Mouse (Mus musculus) limb, embryonic 14.5 days (tissue): ENCODE measurements around the gene Sntn. TPM values are rescaled to one million over a fixed set of nuclear protein-coding genes. Genes with fewer than 3 reads are reported as not detected.

Experiments used
- ATAC-seq: fragments of 200-750 bp; cut with Nextera tagmentation; 2 replicates; pipeline ENCODE4 v1.8.0; 2017; ENCODE audit warnings: low read depth, moderate number of reproducible peaks, moderate TSS enrichment; ENCODE audit not compliant: low FRiP score
- DNase-seq: peaks from one replicate; pipeline ENCODE4 v3.0.0-alpha.2; 2015; ENCODE audit warnings: low spot score
- H3K27ac ChIP-seq: fragments of 300-500 bp; sonication (generic); replicated peaks from 2 replicates; pipeline ENCODE4 v1.5.1; 2014; ENCODE audit warnings: low read depth, mild to moderate bottlenecking, low read length, moderate library complexity, mixed read lengths
- H3K27me3 ChIP-seq: fragments of 300-500 bp; sonication (generic); 2 replicates; pipeline ENCODE4 v1.6.1; 2014; ENCODE audit warnings: low read length, mixed read lengths; ENCODE audit not compliant: control insufficient read depth, insufficient read depth
- H3K36me3 ChIP-seq: fragments of 300-500 bp; sonication (generic); 2 replicates; pipeline ENCODE4 v1.6.1; 2014; ENCODE audit warnings: mild to moderate bottlenecking, low read length, moderate library complexity, mixed read lengths; ENCODE audit not compliant: control insufficient read depth, insufficient read depth
- H3K4me1 ChIP-seq: fragments of 300-500 bp; sonication (generic); 2 replicates; pipeline ENCODE4 v1.6.1; 2014; ENCODE audit warnings: antibody characterized with exemption, low read length, mixed read lengths; ENCODE audit not compliant: control insufficient read depth, insufficient read depth
- H3K4me2 ChIP-seq: fragments of 300-500 bp; sonication (generic); replicated peaks from 2 replicates; pipeline ENCODE4 v1.6.1; 2014; ENCODE audit warnings: low read depth, mild to moderate bottlenecking, low read length, moderate library complexity; ENCODE audit not compliant: severe bottlenecking
- H3K4me3 ChIP-seq: fragments of 300-500 bp; sonication (generic); replicated peaks from 2 replicates; pipeline ENCODE4 v1.5.1; 2014; ENCODE audit warnings: low read length
- H3K9ac ChIP-seq: fragments of 300-500 bp; sonication (generic); 2 replicates; pipeline ENCODE4 v1.6.1; 2014; ENCODE audit warnings: mild to moderate bottlenecking, low read depth, low read length, moderate library complexity; ENCODE audit not compliant: severe bottlenecking
- H3K9me3 ChIP-seq: fragments of 300-500 bp; sonication (generic); 2 replicates; pipeline ENCODE4 v1.6.1; 2016; ENCODE audit warnings: low read length; ENCODE audit not compliant: control insufficient read depth
- POLR2A ChIP-seq: fragments of 200-500 bp; IDR thresholded peaks from 2 replicates; pipeline ENCODE4 v1.8.0; 2012; ENCODE audit warnings: inconsistent platforms, mild to moderate bottlenecking, moderate library complexity, borderline replicate concordance; ENCODE audit not compliant: insufficient read depth, insufficient read length; ENCODE audit errors: extremely low read depth
- WGBS: fragments of 180-500 bp; shearing (Covaris S2); extraction: QIAGEN DNeasy Blood & Tissue Kit; methylation state at CpG from one replicate; pipeline ENCODE4 v1.1.7; 2014; 5-methylcytosine and 5-hydroxymethylcytosine counted together
- polyA plus RNA-seq, 2 experiments: library from polyadenylated mRNA; depleted of rRNA in 1 of 2; stranded (reverse) in 1 of 2; unstranded in 1 of 2; fragments of >200 nt; fragmentation: Nextera tagmentation in 1 of 2; extraction: Ambion mirVana in 1 of 2; gene quantifications; 2 replicates each; pipeline versions ENCODE4 v1.2.1 to v1.2.3; 2012 to 2014

Sntn gene
- polyA plus RNA-seq, 2 experiments: not detected

GRCm38 (mm10) chr14:13690426-13690825 is 19.8 kb downstream of the Sntn start:
- Histone ChIP-seq H3K9ac (no peak overlapping the region), H3K4me3 (no peak overlapping the region), H3K4me2 (no peak overlapping the region), H3K27ac (no peak overlapping the region), H3K9me3 (no peaks in the 10 kb centered on the region), H3K36me3 (no peaks in the 10 kb centered on the region), H3K4me1 (no peaks in the 10 kb centered on the region), H3K27me3 (no peaks in the 10 kb centered on the region)
- no peak for TF ChIP-seq POLR2A
- WGBS: 60% methylated on average over 2 of the region's 2 CpGs
- DNase-seq (no peak), ATAC-seq (no peak)

DNA sequence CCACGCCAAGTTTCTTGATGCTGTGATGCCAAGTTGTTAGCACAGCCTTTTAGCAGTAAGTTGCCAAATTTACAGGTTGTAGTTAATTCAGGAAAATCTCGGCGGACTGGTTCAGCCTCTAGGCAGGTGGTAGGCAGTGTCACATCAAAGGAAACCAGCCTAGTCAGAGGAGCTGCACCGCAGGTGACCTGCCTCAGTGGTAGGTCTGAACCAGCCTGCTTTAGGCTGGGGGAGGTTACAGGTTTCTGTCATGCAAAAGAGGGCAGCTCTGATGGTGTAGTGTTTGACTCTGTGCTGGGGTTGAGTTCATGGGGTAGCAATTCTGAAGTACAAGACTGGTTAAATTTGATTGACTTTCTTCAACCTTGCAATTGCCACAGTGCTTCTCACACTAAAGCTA is 61.6 kb downstream of the Sntn start:
- WGBS: 12% methylated on average over 4 of the region's 4 CpGs
- H3K9me3 ChIP-seq: no peaks in the 10 kb centered on the region
- H3K36me3 ChIP-seq: no peaks in the 10 kb centered on the region
- DNase-seq: no peak
- no peak overlapping the region for H3K27ac ChIP-seq
- no peak overlapping the region for H3K4me2 ChIP-seq
- no peak for ATAC-seq
- H3K4me3 ChIP-seq: no peak overlapping the region
- no peaks in the 10 kb centered on the region for H3K27me3 ChIP-seq
- no peak for TF ChIP-seq POLR2A
- no peak overlapping the region for H3K9ac ChIP-seq
- no peaks in the 10 kb centered on the region for H3K4me1 ChIP-seq

Other genes with a start within 250 kb of the Sntn start
- 0.03 TPM in 1 of 2 replicates, not detected in the other for gene Gm281, start 243.6 kb downstream of the Sntn start, polyA plus RNA-seq (2012; rRNA removed)
- 0.08 TPM in 2 replicates for gene Gm281, start 243.6 kb downstream of the Sntn start, polyA plus RNA-seq (2014; fragmentation: Nextera tagmentation; extraction: Ambion mirVana)